8 mouse cellular contexts compared by ENCODE assay signal in the genomic region with DNA sequence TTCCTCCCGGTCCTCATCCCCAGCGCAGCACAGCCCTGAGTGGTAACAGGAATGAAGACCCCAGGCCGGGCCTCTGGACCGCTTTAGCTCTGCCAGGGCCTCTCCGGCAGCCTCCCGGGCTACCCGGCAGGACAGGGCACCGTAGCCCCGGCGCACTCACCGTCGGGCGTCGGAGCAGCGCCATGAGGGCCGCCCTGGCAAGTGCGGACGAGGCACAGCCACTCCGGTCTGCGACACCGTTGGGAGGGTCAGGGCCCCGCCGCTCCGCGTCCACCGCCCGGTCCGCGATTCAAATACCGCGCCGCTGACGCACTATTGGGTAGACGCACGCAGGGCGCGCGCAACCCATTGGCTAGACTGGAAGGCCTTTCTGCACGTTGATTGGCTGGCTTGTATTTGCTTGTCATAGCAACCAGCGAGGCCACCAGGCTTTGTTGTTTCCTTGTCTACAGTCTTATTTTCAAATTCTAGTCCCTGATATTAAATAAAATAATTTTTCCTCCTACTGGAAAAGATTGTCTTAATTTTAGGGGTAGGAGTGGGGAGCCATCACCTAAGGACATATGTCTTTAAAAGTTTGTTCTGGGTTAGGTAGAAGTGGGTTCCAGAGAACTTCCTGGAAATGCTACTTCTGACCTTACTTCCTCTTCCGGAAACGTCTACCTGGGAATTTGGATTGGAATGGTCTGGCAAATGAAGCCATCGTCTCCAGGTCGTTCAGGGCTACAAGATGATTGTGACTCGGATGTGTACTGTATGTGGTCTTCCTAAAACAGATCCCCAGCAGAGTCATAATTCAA. TPM values are rescaled to one million over a fixed set of nuclear protein-coding genes. Genes with fewer than 3 reads are reported as not detected.
DNase-seq lines count a peak whose midpoint lies in the region; ATAC-seq and TF ChIP-seq lines count a peak whose summit lies in the region.

Ccnb2 (minus strand) TSS at position 291 of the 800 bp plus-strand sequence.

- peaks cover 62% of the 10 kb centered on the region for H3K36me3 ChIP-seq in hindbrain, embryonic 10.5 days
- H3K36me3 ChIP-seq in lung, postnatal 0 days (ENCODE audit: insufficient read depth, low read length) = no peaks in the 10 kb centered on the region

- TF ChIP-seq CTCF in lung, postnatal 0 days (IDR thresholded peaks at IDR 0.05) = no peak

- H3K27me3 ChIP-seq in hindbrain, embryonic 10.5 days (ENCODE audit: insufficient read depth, poor library complexity, severe bottlenecking) = no peaks in the 10 kb centered on the region
- H3K27me3 ChIP-seq in lung, postnatal 0 days (replicated peaks; ENCODE audit: insufficient read depth, low read length) = no peaks in the 10 kb centered on the region

- peak within 1 kb of the TSS; percentile 91 for H3K4me2 ChIP-seq in lung, postnatal 0 days (replicated peaks; ENCODE audit: low read depth, low read length)

- peaks cover 14% of the 10 kb centered on the region for H3K4me1 ChIP-seq in hindbrain, embryonic 10.5 days (replicated peaks)
- peaks cover 4% of the 10 kb centered on the region; the same call in 1 of the 2 replicates for H3K4me1 ChIP-seq in lung, postnatal 0 days (ENCODE audit: insufficient read depth, low read depth, low read length)

- H3K9me3 ChIP-seq in hindbrain, embryonic 10.5 days = no peaks in the 10 kb centered on the region
- no peaks in the 10 kb centered on the region for H3K9me3 ChIP-seq in lung, postnatal 0 days (ENCODE audit: low read length)

- TF ChIP-seq EP300 in lung, postnatal 0 days (IDR thresholded peaks at IDR 0.05) = no peak

- peak; percentile 90 for DNase-seq in MEL-GATA-1-ER (ENCODE audit: extremely low read depth, low read depth)
- DNase-seq in cerebellum, adult 8-10 months = peak; percentile 56
- DNase-seq in hindbrain, embryonic 10.5 days (ENCODE audit: low spot score) = peak; percentile 94
- peak; percentile 90 for DNase-seq in layer of hippocampus, adult 9-11 months
- DNase-seq in lung, postnatal 0 days (ENCODE audit: low spot score) = peak; percentile 96
- DNase-seq in ovary, postnatal 14 days (ENCODE audit: low spot score) = peak; percentile 65
- peak; percentile 86 for DNase-seq in thymus, postnatal 25 days

- no peak within 1 kb of the TSS for H3K9ac ChIP-seq in lung, postnatal 0 days (replicated peaks; ENCODE audit: low read depth)

- peak within 1 kb of the TSS; percentile 98 for H3K27ac ChIP-seq in hindbrain, embryonic 10.5 days
- H3K27ac ChIP-seq in lung, postnatal 0 days (ENCODE audit: low read length) = no peak within 1 kb of the TSS

- ATAC-seq in frontal cortex, adult (ENCODE audit: low TSS enrichment) = peak; percentile 98
- peak; percentile 99 for ATAC-seq in lung, postnatal 0 days

- peak within 1 kb of the TSS; percentile 90 for H3K4me3 ChIP-seq in hindbrain, embryonic 10.5 days
- H3K4me3 ChIP-seq in lung, postnatal 0 days (ENCODE audit: low read depth, low read length) = peak within 1 kb of the TSS; percentile 48

- 3% methylated on average over 45 of the region's 45 CpGs for WGBS in hindbrain, embryonic 10.5 days
- 1% methylated on average over 44 of the region's 45 CpGs for WGBS in lung, postnatal 0 days

RNA-seq across cellular contexts. Expression of gene Ccnb2, which starts in this region (rescaled TPM):
- 220 and 240 TPM in 2 replicates for polyA plus RNA-seq in hindbrain, embryonic 10.5 days (2016; fragmentation: Nextera tagmentation; extraction: Ambion mirVana)
- 12.5 and 16.8 TPM in 2 replicates for polyA plus RNA-seq in lung, postnatal 0 days (2015; fragmentation: Nextera tagmentation; extraction: Ambion mirVana)

Comparison
In these comparisons a context has a peak if more than half of its experiments do, and no peak if none do; other contexts are left out.
1. RNA of gene Ccnb2 (polyA plus RNA-seq): 220 to 240 TPM in hindbrain, embryonic 10.5 days; 12.5 to 16.8 TPM in lung, postnatal 0 days; every median in the first group is over 10 times any median in the second.
2. Peak in every context shown above with its lines, with median percentiles within 50 percentile points of each other: DNase-seq.